Mouse (Mus musculus) heart, embryonic 15.5 days (tissue): ENCODE data around the gene Plekha4. TPM values are rescaled to one million over a fixed set of nuclear protein-coding genes. Genes with fewer than 3 reads are reported as not detected.
"Not testable (repeated sequence)": the region's sequence is repeated elsewhere in the genome, so short reads cannot be mapped to it uniquely, and the experiment has no call there.

ENCODE experiments used
- ATAC-seq: fragments of 200-750 bp; cut with Nextera tagmentation; replicated peaks from 2 replicates; pipeline ENCODE4 v1.8.0; 2017; ENCODE audit warnings: low read depth, moderate TSS enrichment; ENCODE audit not compliant: insufficient number of reproducible peaks, insufficient read depth, low FRiP score
- H3K27ac ChIP-seq: fragments of 300-500 bp; sonication (generic); 2 replicates; pipeline ENCODE4 v1.5.1; 2015; ENCODE audit warnings: mild to moderate bottlenecking, inconsistent platforms
- H3K27me3 ChIP-seq: fragments of 300-500 bp; sonication (generic); 2 replicates; pipeline ENCODE4 v1.6.1; 2015; ENCODE audit warnings: inconsistent platforms
- H3K36me3 ChIP-seq: fragments of 300-500 bp; sonication (generic); 2 replicates; pipeline ENCODE4 v1.6.1; 2015; ENCODE audit warnings: mild to moderate bottlenecking, inconsistent platforms
- H3K4me1 ChIP-seq: fragments of 300-500 bp; sonication (generic); replicated peaks from 2 replicates; pipeline ENCODE4 v1.6.1; 2015; ENCODE audit warnings: inconsistent platforms
- H3K4me2 ChIP-seq: fragments of 300-500 bp; sonication (generic); 2 replicates; pipeline ENCODE4 v1.6.1; 2015; ENCODE audit warnings: inconsistent platforms, mild to moderate bottlenecking, moderate library complexity
- H3K4me3 ChIP-seq: fragments of 300-500 bp; sonication (generic); 2 replicates; pipeline ENCODE4 v1.5.1; 2015; ENCODE audit warnings: mild to moderate bottlenecking, inconsistent platforms
- H3K9ac ChIP-seq: fragments of 300-500 bp; sonication (generic); 2 replicates; pipeline ENCODE4 v1.6.1; 2015; ENCODE audit warnings: mild to moderate bottlenecking, inconsistent platforms
- H3K9me3 ChIP-seq: fragments of 300-500 bp; sonication (generic); replicated peaks from 2 replicates; pipeline ENCODE4 v1.6.1; 2016; ENCODE audit warnings: inconsistent platforms
- WGBS: fragments of 180-500 bp; shearing (Covaris S2); methylation state at CpG from one replicate; pipeline ENCODE4 v1.1.7; 2015; ENCODE audit warnings: mixed read lengths; 5-methylcytosine and 5-hydroxymethylcytosine counted together
- polyA plus RNA-seq: library from polyadenylated mRNA; unstranded; fragments of >200 nt; fragmentation: Nextera tagmentation; extraction: Ambion mirVana; gene quantifications from 2 replicates; pipeline ENCODE4 v1.2.1, GENCODE M21; 2015

Gene Plekha4
- polyA plus RNA-seq, result 1.0 and 2.6 TPM in 2 replicates

DNA sequence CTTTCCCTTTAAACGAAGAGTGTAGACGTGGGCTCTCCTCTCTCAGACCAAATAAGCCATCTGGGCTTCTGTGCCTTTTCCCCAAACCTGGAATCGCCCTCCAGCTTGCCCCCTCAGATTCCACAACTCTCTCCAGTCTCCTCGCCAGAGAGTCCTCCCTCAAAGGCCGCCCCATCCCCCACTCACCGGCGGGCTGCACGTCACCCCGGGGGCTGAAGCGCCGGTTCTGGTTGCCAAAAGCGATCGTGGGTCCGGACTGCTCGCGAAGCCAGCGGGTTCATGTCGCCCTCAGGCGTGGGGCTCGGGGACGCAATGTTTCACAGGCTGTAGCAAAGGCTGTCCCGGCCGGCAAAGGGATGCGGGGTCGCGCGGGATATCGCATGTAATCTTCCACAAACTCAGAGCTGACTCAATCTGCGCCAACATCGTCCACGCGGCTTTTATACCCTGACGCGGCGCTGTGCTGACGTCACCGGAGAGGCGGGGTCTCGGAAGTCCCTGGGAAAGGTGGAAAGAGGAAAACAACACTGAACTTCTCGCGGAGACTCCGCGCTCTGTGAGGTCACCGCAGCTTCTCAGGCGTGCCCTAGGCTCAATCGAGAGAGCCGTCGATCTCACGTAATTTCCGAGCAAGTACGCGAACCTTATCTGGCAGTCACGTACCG, at the start of gene Plekha4, which contains the start of gene Ppp1r15a:
Plekha4 (plus strand) TSS at position 522 of the 665 bp plus-strand sequence.
Ppp1r15a (minus strand) TSS at position 460 of the 665 bp plus-strand sequence.
- H3K4me1 ChIP-seq, result peaks cover 50% of the 10 kb centered on the region
- H3K27me3 ChIP-seq, result no peaks in the 10 kb centered on the region
- H3K9me3 ChIP-seq, result no peaks in the 10 kb centered on the region
- H3K36me3 ChIP-seq, result peaks cover 17% of the 10 kb centered on the region
- ATAC-seq, result peak; percentile 86
- H3K4me2 ChIP-seq, result peak within 1 kb of the TSS; percentile 84
- peak within 1 kb of the TSS; percentile 91 for H3K9ac ChIP-seq
- peak within 1 kb of the TSS; percentile 95 for H3K4me3 ChIP-seq
- under 1% methylated on average over 54 of the region's 54 CpGs for WGBS
- H3K27ac ChIP-seq, result peak within 1 kb of the TSS; percentile 98

DNA sequence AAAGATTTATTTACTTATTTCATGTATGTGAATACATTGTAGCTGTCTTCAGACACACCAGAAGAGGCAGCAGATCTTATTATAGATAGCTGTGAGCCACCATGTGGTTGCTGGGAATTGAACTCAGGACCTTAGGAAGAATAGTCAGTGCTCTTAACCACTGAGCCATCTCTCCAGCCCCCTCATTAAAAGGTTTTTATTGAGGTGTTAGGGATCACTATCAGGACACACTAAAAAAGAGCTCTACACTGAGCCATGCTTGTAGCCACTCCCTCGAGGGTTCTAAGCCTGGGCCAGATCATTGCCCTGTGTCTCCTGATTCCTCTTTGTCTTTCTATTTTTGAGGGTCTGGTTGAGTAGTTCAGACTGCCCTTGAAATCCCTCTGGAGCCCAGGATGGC, 49.7 kb upstream of the Plekha4 start:
- no peak overlapping the region for H3K9ac ChIP-seq
- H3K27me3 ChIP-seq, result no peaks in the 10 kb centered on the region
- no peak overlapping the region for H3K4me3 ChIP-seq
- 40% methylated on average over 1 of the region's 1 CpGs for WGBS
- H3K36me3 ChIP-seq, result no peaks in the 10 kb centered on the region
- H3K4me1 ChIP-seq, result no peaks in the 10 kb centered on the region
- no peak overlapping the region for H3K4me2 ChIP-seq
- no peak for ATAC-seq
- no peaks in the 10 kb centered on the region for H3K9me3 ChIP-seq
- no peak overlapping the region for H3K27ac ChIP-seq

DNA sequence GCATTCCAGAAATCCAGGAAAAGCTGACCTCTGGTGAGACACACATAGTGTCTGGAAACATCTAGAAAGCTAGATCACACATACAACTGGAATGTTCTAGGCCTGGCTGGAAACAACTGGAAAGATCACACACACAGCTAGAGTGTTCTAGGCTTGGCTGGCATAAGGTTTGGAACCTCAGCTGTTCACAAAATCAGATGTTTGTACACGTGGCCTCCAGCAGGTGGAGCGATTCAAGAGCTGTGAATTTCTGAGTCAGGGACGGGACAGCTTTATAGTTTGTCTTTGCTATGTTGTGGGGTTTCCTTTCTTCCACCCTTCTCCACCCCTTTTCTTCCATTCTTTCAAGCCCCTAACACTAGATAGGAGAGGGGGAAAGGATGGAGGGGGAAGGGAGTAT, 49.1 kb upstream of the Plekha4 start:
- Histone ChIP-seq H3K4me2 (no peak overlapping the region), H3K27ac (no peak overlapping the region), H3K4me3 (no peak overlapping the region), H3K9me3 (no peaks in the 10 kb centered on the region), H3K36me3 (no peaks in the 10 kb centered on the region), H3K4me1 (no peaks in the 10 kb centered on the region), H3K9ac (no peak overlapping the region), H3K27me3 (no peaks in the 10 kb centered on the region)
- 8% methylated on average over 3 of the region's 3 CpGs for whole genome bisulfite sequencing
- no peak for ATAC-seq

DNA sequence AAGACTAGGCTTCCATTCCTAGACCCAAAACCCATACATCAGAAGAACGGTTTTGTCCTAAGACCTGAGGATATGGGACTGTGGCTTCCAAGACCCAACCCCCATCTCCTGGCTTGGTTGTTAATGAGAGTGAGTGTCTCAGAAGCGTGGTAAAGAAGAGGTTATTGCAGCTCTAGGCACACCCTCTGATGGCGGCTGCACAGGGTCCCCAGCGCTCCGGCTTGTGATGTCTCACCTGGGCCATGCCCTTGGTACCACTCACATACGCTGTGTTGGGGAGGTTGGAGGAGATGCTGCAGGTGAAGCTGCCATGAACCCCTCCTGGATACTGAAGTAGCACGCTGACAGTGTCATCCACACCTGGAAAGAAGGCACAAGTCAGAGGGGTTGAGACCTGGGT, 47.4 kb upstream of the Plekha4 start:
- 92% methylated on average over 7 of the region's 7 CpGs for WGBS
- no peak overlapping the region for H3K4me3 ChIP-seq
- no peak for ATAC-seq
- no peak overlapping the region for H3K27ac ChIP-seq
- H3K27me3 ChIP-seq, result no peaks in the 10 kb centered on the region
- H3K9ac ChIP-seq, result no peak overlapping the region
- H3K4me2 ChIP-seq, result no peak overlapping the region
- no peaks in the 10 kb centered on the region for H3K36me3 ChIP-seq
- H3K4me1 ChIP-seq, result no peaks in the 10 kb centered on the region
- no peaks in the 10 kb centered on the region for H3K9me3 ChIP-seq

DNA sequence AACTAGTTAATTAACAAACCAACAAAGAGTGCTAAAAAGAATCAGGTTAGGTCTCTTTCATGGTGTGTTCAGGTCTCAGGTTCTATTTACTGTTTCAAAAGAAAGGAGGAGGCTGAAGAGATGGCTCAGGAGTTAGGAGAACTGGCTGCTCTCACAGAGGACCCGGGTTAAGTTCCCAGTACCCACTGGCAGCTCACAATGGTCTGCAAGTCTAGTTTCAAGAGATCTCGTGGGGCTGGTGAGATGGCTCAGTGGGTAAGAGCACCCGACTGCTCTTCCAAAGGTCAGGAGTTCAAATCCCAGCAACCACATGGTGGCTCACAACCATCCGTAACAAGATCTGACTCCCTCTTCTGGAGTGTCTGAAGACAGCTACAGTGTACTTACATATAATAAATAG, 45.8 kb upstream of the Plekha4 start:
- H3K9me3 ChIP-seq, H3K4me3 ChIP-seq, H3K36me3 ChIP-seq, H3K27me3 ChIP-seq, H3K4me1 ChIP-seq, H3K9ac ChIP-seq, H3K27ac ChIP-seq, H3K4me2 ChIP-seq, ATAC-seq: not testable (repeated sequence)
- WGBS, result 77% methylated on average over 4 of the region's 4 CpGs

DNA sequence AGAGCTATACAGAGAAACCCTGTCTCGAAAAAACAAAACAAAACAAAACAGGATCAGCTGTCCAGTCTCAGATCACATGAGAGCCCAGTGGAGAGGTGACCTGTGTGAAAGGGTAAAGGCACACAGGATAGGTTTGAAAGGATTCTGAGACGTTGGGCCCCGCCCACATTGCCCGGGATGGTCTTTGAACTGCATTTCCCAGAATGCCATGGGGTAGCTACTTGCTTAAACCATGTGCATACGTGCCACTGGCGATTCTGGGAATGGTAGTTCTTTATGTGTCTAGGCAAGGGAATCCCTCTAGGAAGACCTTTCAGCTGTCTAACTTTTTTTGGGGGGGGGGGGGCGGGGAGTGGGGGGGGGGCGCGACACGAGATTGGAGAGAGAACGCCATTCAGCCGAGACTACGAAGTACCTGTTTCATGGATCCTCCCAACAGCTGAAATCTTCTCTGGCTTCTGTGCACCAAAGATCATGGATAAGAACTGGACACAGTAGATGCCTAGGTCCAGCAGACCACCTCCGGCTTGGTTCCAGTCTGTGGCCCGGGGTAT, 44.7 kb upstream of the Plekha4 start, which contains the start of gene Tulp2:
Tulp2 (plus strand) TSS at position 504 of the 554 bp plus-strand sequence.
- ATAC-seq, result peak; percentile 74
- Histone ChIP-seq H3K9ac (no peak within 1 kb of the TSS), H3K27ac (no peak within 1 kb of the TSS), H3K27me3 (no peaks in the 10 kb centered on the region), H3K36me3 (no peaks in the 10 kb centered on the region), H3K9me3 (no peaks in the 10 kb centered on the region), H3K4me1 (no peaks in the 10 kb centered on the region), H3K4me3 (no peak within 1 kb of the TSS), H3K4me2 (no peak within 1 kb of the TSS)
- WGBS, result 47% methylated on average over 15 of the region's 15 CpGs

DNA sequence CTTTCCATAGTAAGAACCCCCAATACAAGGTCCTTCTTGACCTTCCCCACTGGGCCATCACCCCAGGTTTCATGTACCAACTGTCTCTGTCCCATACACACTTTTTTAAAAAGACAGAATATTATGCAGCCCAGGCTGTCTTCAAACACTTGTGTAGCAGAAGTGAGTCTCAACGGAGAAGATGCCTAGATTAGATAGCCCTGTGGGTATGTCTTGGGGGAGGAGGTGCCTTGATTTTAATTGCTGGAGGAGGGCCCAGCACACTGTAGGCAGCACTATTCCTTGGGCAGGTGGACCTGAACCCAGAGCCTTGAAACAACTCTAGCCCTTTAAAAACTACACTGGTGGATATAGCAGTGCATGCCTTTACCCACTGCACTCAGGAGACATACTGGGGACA, 44.0 kb upstream of the Plekha4 start:
- H3K36me3 ChIP-seq, result no peaks in the 10 kb centered on the region
- no peak overlapping the region for H3K9ac ChIP-seq
- H3K4me2 ChIP-seq, result no peak overlapping the region
- H3K4me3 ChIP-seq, result no peak overlapping the region
- WGBS, result 71% methylated on average over 1 of the region's 1 CpGs
- H3K9me3 ChIP-seq, result no peaks in the 10 kb centered on the region
- no peak overlapping the region for H3K27ac ChIP-seq
- no peaks in the 10 kb centered on the region for H3K27me3 ChIP-seq
- ATAC-seq, result no peak
- no peaks in the 10 kb centered on the region for H3K4me1 ChIP-seq

DNA sequence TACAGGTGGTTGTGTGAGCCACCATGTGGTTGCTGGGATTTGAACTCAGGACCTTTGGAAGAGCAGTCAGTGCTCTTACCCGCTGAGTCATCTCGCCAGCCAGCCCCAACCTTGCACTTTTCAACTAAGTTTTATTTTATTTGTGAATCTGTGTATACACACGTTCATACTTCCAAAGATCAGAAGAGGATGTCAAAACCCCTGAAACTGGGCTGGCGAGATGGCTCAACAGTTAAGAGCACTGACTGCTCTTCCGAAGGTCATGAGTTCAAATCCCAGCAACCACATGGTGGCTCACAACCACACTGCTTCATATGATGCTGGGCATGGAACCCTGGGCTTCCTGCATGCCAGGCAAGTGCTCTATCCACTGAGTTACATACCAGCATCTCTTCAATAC, 41.1 kb upstream of the Plekha4 start:
- 85% methylated on average over 5 of the region's 5 CpGs for WGBS
- peaks cover 14% of the 10 kb centered on the region for H3K4me1 ChIP-seq
- H3K27me3 ChIP-seq, H3K27ac ChIP-seq, H3K9ac ChIP-seq, ATAC-seq, H3K4me3 ChIP-seq, H3K36me3 ChIP-seq, H3K4me2 ChIP-seq, H3K9me3 ChIP-seq: not testable (repeated sequence)

DNA sequence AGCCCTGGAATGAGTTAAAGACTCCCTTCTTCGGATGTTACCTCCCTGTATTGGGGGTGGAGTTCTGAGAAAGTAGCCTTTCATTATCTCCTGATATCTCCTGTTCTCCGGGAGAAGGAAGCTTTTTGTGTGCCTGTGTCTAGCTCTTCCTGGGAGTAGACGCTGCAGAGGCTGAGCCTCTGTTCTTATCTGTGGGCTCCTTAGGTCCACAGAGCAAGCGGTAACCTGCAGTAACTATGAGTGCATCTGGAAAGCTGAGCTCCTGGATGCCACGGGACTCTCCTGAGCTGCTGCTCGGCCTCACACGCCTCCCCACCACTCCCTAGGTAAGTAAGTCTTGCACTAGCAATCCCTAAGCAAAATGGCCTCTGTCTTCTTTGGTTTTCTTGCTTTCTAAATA, 40.0 kb upstream of the Plekha4 start:
- 46% methylated on average over 7 of the region's 7 CpGs for WGBS
- Histone ChIP-seq H3K4me1 (peaks cover 14% of the 10 kb centered on the region), H3K9ac (no peak overlapping the region), H3K4me2 (no peak overlapping the region), H3K9me3 (no peaks in the 10 kb centered on the region), H3K36me3 (no peaks in the 10 kb centered on the region), H3K27ac (no peak overlapping the region), H3K27me3 (no peaks in the 10 kb centered on the region), H3K4me3 (no peak overlapping the region)
- no peak for ATAC-seq

DNA sequence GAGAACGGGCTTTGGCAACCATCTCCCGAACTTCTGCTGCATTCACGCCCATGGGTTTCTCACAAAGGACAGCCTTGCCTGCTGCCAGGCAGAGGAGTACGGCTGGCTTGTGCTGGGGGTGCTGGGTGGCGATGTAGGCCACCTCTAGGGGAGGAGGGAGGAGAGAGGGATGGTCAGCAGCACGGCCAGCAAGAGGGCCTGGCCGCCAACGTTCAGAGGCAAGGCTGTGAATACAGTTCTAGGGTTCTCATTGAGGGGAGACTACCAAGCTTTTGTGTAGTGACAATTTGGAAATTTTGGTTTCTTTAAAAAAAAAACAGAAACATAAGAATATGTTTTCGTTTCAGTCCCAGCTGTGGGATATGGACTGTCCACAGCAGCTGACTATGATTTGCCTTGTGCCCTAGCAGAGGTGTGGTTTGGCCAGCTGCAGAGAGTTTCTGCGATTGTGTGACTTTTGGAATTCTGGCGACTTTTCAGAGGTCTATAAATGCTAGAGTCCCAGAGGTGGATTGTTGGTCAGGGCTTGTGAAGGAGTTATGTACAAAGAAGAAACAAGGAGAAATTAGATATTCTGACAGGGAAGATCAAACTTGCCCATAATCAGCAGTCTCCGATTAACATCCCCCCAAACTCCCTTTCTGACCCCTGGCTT, 39.2 kb upstream of the Plekha4 start, which contains the start of gene Gm45808:
Gm45808 (minus strand) TSS at position 51 of the 655 bp plus-strand sequence.
- H3K27me3 ChIP-seq, result no peaks in the 10 kb centered on the region
- no peak within 1 kb of the TSS for H3K4me2 ChIP-seq
- 80% methylated on average over 12 of the region's 12 CpGs for WGBS
- H3K9me3 ChIP-seq, result no peaks in the 10 kb centered on the region
- ATAC-seq, result no peak
- H3K4me1 ChIP-seq, result peaks cover 14% of the 10 kb centered on the region
- no peaks in the 10 kb centered on the region for H3K36me3 ChIP-seq
- no peak within 1 kb of the TSS for H3K9ac ChIP-seq
- H3K4me3 ChIP-seq, result no peak within 1 kb of the TSS
- no peak within 1 kb of the TSS for H3K27ac ChIP-seq

DNA sequence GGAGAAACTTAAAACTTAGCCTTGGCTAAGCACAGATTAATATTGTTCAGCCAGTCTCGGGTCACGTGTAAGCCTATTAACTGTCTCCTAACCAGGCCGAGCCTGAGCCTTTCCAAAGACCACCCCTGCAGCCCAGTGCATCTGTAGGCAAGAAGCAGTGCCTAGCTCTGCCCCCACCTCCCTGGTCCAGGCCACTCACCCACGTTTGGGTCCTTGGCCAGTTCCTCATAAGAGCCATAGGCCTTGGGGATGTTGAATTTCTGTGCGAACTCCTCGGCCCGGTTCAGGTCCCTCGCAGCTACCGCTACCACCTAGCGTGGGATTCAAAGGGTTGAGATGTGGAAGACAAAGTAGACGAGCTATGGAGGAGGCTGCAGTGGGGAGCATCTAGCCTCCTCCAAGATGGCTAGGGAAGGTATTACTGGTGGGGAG, 38.3 kb upstream of the Plekha4 start:
- peak overlapping the region; percentile 82 for H3K4me2 ChIP-seq
- WGBS, result 44% methylated on average over 11 of the region's 11 CpGs
- H3K9ac ChIP-seq, result no peak overlapping the region
- ATAC-seq, result peak; percentile 22; the same call in 1 of the 2 replicates
- peak overlapping the region; percentile 57 for H3K4me3 ChIP-seq
- peak overlapping the region; percentile 9; the same call in 1 of the 2 replicates for H3K27ac ChIP-seq
- no peaks in the 10 kb centered on the region for H3K27me3 ChIP-seq
- peaks cover under 1% of the 10 kb centered on the region; the same call in 1 of the 2 replicates for H3K36me3 ChIP-seq
- peaks cover 14% of the 10 kb centered on the region for H3K4me1 ChIP-seq
- no peaks in the 10 kb centered on the region for H3K9me3 ChIP-seq
